Mouse (Mus musculus): ENCODE results near the gene Osbpl7.
A peak's percentile ranks its signal among the peaks of the same experiment; 100 is the strongest.

Osbpl7 gene

DNA sequence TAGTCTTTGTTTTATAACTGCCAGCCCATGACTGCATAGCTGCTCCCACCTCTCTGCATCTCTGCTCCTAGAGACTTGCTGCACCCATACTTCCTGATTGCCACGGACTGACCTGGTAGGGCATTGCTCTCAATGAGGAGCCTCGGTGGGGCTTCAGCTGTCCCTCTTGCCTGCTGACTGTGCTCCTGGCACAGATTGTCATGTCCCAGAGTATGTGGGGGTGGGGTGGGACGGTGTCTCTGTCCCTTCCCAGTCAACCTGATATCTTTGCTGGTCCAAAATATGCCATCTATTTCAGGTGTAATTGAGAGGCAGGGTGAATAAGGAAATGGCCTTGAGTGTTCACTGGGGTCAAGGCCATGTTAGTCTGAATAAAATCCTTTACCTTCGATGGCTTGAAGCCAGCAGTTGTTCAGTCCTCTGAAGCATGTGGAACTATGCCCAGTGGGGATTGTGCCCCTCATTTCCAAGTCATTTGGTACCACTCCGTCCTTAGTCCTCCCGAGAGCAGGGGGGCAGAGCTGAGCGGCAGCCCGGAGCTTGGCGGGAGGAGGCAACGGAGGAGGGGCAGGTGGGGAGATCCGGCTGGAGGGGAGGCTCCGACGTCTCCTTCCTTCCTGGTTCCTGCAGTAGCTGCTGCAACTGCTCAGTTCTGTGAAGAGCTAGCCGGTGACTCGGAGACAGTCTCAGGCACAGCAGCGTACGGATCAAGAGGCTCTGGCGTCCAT, at the start of gene Osbpl7:
Gene Osbpl7, plus strand, starts transcription at position 413 of the 728 bp plus-strand sequence.
- DNase-seq: peak; percentile 74

- no peak for DNase-seq
Observed at GRCm38 (mm10) chr11:97003170-97003569, 47.3 kb upstream of the Osbpl7 start.

DNA sequence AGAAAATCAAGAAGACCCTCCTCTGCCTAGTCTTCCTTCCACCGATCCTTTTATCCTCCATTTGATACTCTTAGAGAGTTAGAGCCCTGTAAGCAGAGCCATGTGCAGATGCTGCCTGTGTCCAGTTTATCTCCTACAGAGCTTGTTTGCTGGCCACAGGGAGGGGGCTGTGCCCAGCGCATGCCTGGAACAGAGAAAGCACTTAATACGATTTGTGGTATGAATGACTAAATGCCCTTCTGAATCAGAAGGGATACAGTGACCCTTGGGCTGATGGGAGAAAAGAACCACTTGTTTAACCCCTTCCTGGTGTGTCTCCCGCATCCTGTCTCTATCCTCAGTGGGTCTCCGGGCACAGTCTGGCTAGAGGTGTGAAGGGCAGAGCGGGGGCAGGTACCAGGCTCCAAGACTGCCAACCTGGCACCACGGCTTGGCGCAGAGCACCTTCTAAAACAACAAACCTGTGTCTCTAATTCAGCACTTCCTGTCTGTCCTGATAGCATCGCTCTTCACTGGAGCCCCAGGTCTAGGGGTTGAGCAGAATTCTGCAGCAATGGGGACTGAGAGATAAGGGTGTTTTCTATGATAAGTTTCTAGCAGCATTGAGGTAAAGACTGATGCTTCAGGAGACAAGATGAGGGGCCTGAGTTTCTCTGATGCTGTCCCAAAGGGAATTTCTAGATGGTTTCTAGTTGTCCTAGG, 43.2 kb upstream of the Osbpl7 start:
- no peak for DNase-seq

GRCm38 (mm10) chr11:97009198-97009790, 41.1 kb upstream of the Osbpl7 start:
- DNase-seq: no peak

GRCm38 (mm10) chr11:97013121-97013670, 37.2 kb upstream of the Osbpl7 start, which contains the start of gene Sp6:
Sp6 (plus strand) TSS chr11:97013394.
- no peak for DNase-seq

- DNase-seq: no peak
Observed at GRCm38 (mm10) chr11:97017696-97018582, 32.5 kb upstream of the Osbpl7 start.

DNA sequence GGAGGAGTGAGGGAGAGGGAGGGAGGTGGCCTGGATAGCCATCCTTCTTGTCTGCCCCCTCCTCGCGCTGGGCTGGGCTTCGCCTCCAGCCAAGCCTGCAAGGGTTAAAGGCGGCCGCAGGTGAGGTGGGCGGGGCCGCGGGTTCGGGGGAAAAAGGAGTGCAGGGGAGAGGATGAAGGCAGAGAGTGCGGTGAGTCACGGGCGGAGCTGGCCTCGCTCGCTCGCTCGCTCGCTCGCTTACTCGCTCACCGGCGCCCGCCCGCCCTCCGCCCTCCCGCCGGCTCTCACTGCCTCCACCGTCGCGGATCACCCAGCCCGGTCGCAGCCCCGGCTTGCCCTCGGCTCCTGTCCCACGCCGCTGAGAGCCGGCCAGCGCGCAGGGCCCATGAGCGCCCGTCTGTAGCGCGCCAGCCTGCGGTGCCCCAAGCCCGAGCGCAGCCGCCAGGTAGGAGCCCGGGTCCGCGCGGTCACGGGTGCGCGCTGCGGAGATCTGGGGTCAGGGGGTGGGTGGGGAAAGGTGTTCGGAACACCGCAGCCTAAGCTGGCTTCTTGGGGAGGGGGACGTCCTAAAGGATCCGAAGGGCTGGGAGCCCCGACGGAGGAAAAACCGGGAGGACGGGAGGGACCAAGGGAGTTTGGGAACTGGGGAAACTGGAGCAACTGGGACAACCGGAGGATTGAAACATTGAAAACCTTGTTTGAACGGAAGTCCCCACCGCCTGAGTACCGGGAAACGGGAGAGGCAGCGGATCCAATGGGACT, 31.7 kb upstream of the Osbpl7 start:
- peak; percentile 20 for DNase-seq

GRCm38 (mm10) chr11:97019345-97019708, 31.1 kb upstream of the Osbpl7 start:
- DNase-seq: no peak

DNA sequence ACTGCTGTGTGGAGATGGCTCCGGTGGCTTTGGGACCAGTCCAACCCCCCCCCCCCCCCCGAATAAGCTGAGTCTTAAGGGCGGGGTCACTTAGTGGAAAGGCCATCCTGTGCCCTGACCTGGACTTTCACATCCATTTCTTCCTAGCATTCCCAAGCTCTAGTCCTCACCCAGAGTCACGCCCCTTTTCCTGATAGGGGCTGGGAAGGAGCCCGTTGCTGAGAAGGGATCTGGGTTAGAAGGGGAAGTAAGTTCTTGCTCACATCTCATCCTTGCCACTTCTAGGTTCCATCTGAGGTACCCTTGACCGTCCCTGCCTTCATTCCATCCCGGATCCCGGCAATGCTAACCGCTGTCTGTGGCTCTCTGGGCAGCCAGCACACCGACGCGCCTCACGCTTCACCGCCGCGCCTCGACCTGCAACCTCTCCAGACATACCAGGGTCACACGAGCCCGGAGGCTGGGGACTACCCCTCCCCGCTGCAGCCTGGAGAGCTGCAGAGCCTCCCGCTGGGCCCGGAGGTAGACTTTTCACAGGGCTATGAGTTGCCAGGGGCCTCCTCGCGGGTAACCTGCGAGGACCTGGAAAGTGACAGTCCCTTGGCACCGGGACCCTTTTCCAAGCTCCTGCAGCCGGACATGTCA, 29.2 kb upstream of the Osbpl7 start:
- DNase-seq: no peak

GRCm38 (mm10) chr11:97021873-97022484, 28.4 kb upstream of the Osbpl7 start:
- peak; percentile 69 for DNase-seq

GRCm38 (mm10) chr11:97024977-97025376, 25.5 kb upstream of the Osbpl7 start:
- DNase-seq: no peak

DNA sequence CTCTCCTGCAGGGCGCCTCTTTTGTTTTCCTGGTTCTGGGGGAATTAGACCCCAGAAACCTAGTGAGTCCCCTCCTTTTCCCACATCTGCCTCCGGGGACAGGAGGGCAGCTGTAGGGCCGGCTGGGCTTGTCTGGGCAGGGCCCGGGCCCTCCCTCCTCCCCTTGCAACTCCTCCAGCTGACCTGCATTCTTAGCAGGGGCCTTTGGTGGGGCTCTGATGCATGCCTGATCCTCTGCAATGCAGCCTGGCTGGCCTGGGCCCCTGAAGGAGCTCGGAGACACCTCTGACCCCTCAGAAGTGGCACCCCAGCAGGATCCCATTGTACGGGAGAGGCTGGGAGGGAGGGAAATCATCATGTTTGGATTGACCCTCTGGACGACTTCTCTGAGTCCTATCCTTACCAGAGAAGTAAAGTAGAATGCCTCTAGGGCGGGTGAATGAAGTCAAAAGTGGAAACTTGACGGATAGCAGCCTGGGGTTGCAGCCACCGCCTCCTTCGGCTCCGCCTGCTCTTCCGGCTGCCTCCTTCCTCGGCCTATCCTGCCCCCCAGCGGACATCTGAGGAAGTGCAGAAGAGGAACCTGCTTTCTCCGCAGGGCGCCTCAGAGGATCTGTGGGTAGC, 24.6 kb upstream of the Osbpl7 start:
- DNase-seq: peak; percentile 88

- peak; percentile 88 for DNase-seq
Observed at GRCm38 (mm10) chr11:97029686-97030417, 20.6 kb upstream of the Osbpl7 start, which contains the start of gene Scrn2. Scrn2 (plus strand) TSS chr11:97029938.

GRCm38 (mm10) chr11:97030426-97030825, 20.0 kb upstream of the Osbpl7 start:
- no peak for DNase-seq

GRCm38 (mm10) chr11:97031977-97032376, 18.5 kb upstream of the Osbpl7 start:
- no peak for DNase-seq

- DNase-seq: no peak
Observed at GRCm38 (mm10) chr11:97032499-97032898, 17.9 kb upstream of the Osbpl7 start.

GRCm38 (mm10) chr11:97033781-97034180, 16.6 kb upstream of the Osbpl7 start:
- DNase-seq: no peak

DNA sequence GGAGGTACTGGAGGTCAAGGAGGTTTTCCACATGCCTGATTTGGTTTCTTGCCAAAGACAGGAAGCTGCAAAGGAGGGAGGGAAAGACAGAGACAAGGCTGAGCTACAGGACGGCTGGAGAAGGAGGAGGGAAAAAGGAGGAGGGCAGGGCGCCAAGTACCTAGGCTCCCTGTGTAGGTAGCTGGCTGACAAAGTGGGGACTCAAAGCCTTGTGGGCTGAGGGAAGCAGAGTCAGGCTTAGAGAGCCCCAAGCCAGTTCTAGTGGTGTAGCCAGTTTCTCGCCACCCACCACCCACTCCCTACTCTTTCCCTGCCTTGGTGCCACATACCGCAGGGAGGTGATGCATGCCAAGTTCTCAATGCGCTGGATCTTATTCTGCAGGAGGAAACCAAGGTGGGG, 14.3 kb upstream of the Osbpl7 start:
- DNase-seq: no peak

DNA sequence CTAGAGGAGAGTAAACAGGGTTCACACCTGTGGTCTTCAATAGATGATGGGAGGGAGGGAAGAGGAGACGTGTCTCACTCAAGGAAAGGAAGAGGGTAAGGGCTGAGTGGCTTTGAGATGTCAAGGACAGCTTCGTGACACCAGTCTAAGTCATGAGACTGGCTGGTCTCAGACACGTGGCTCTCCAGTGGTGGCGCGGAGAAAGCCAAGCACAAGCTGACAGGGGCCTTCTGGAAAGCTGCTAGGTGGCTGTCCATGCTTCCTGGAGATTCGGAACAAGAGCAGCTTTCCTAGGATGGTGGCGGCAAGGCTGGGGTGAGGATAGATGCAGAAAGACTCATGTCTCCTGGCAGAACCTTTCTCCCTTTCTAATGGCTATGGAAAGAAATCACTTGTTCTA, 11.5 kb upstream of the Osbpl7 start:
- no peak for DNase-seq
